Mouse (Mus musculus) hindbrain, embryonic 10.5 days (tissue): ENCODE data around the gene Lipe. TPM values are rescaled to one million over a fixed set of nuclear protein-coding genes. Genes with fewer than 3 reads are reported as not detected.
"Not testable (repeated sequence)": the region's sequence is repeated elsewhere in the genome, so short reads cannot be mapped to it uniquely, and the experiment has no call there.

Experiments
- DNase-seq: peaks from one replicate; pipeline ENCODE4 v3.0.0-alpha.2; 2017; ENCODE audit warnings: low spot score
- H3K27ac ChIP-seq: fragments of 300-500 bp; sonication (generic); 2 replicates; pipeline ENCODE4 v1.5.1; 2016; ENCODE audit warnings: mild to moderate bottlenecking, moderate library complexity
- H3K27me3 ChIP-seq: fragments of 300-500 bp; sonication (generic); 2 replicates; pipeline ENCODE4 v1.6.1; 2016; ENCODE audit warnings: mild to moderate bottlenecking; ENCODE audit not compliant: poor library complexity, insufficient read depth, severe bottlenecking
- H3K36me3 ChIP-seq: fragments of 300-500 bp; sonication (generic); 2 replicates; pipeline ENCODE4 v1.6.1; 2016; ENCODE audit warnings: mild to moderate bottlenecking, moderate library complexity
- H3K4me1 ChIP-seq: fragments of 300-500 bp; sonication (generic); replicated peaks from 2 replicates; pipeline ENCODE4 v1.6.1; 2016; ENCODE audit warnings: mild to moderate bottlenecking
- H3K4me3 ChIP-seq: fragments of 300-500 bp; sonication (generic); 2 replicates; pipeline ENCODE4 v1.5.1; 2016; ENCODE audit warnings: mild to moderate bottlenecking, moderate library complexity
- H3K9me3 ChIP-seq: fragments of 300-500 bp; sonication (generic); 2 replicates; pipeline ENCODE4 v1.6.1; 2016; ENCODE audit warnings: mild to moderate bottlenecking, moderate library complexity
- WGBS: fragments of 180-500 bp; shearing (Covaris S2); methylation state at CpG from one replicate; pipeline ENCODE4 v1.1.7; 2016; 5-methylcytosine and 5-hydroxymethylcytosine counted together
- polyA plus RNA-seq: library from polyadenylated mRNA; unstranded; fragments of >200 nt; fragmentation: Nextera tagmentation; extraction: Ambion mirVana; gene quantifications from 2 replicates; pipeline ENCODE4 v1.2.1, GENCODE M21; 2016

Gene Lipe
- polyA plus RNA-seq, 1 experiment from 2014 or later: 8.6 TPM

DNA sequence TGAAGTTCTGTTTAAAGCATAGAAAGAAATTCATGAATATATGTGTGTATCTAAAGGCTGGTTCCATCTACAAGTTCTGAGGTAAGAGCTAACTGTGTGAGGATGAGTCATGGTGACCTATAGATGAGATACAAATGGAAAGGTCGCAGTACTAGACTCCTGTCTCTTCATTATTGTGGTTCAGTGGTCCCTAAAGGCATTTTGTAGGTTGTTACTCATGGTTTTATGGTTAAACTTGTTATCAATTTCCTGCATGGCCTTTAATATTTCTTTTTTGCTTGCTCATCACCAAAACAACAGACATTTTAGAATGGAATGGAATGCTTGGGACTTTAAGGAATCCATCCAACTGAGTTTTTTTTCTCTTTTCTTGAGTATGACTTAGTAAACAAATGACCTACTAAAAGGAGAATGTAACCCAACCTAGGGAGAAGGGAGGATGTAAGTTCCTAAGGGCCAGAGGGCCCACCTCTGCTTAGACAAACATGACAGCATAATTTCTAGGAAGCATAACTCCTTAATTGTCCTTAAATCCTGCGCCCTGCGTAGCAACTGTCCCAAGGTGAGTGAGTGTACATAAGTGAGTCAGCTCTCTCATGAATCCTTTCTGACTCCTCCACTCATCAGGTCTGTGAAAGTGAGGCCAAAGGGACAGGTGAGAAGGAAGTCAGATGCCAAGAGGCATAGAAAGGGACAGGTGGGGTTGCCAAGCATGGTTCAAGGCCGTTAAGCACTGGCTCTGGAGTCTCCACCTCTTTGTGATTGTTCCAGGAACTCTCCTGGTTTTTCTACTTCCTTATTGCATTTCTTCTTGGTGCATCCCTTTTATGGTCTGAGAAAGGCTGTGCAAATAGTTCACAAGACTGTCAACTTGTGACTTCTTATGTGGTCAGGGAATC, 31.6 kb upstream of the Lipe start:
- Histone ChIP-seq H3K4me1 (peaks cover 22% of the 10 kb centered on the region), H3K4me3 (no peak overlapping the region), H3K27ac (no peak overlapping the region), H3K27me3 (no peaks in the 10 kb centered on the region), H3K9me3 (no peaks in the 10 kb centered on the region), H3K36me3 (no peaks in the 10 kb centered on the region)
- no peak for DNase-seq
- 83% methylated on average over 4 of the region's 4 CpGs for WGBS

GRCm38 (mm10) chr7:25428321-25428720, 29.8 kb upstream of the Lipe start:
- H3K9me3 ChIP-seq: no peaks in the 10 kb centered on the region
- H3K4me1 ChIP-seq: peaks cover 7% of the 10 kb centered on the region
- 90% methylated on average over 3 of the region's 3 CpGs for WGBS
- H3K27ac ChIP-seq: no peak overlapping the region
- H3K36me3 ChIP-seq: no peaks in the 10 kb centered on the region
- no peak overlapping the region for H3K4me3 ChIP-seq
- no peak for DNase-seq
- H3K27me3 ChIP-seq: peaks cover 6% of the 10 kb centered on the region; the same call in 1 of the 2 replicates

DNA sequence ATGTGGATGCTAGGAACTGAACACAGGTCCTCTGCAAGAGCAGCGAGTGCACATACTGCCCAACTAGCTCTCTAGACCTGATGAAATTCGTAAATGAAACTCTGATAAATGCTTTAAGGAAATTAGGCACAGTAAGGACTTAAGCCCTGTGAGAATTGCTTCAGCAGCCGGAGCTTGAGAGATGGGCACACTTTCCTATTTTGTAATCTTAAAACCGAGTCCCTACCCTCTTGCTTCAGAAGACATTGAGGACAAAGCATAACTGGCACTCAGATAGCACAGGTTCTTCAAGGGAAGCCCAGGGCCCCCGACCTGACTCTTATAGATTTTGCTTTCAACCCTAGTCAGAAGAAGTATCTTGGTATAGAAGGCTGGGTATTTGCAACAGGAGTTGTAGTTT, 28.6 kb upstream of the Lipe start:
- 86% methylated on average over 5 of the region's 5 CpGs for WGBS
- H3K27ac ChIP-seq: no peak overlapping the region
- no peaks in the 10 kb centered on the region for H3K9me3 ChIP-seq
- H3K4me3 ChIP-seq: no peak overlapping the region
- peaks cover 18% of the 10 kb centered on the region for H3K27me3 ChIP-seq
- no peak for DNase-seq
- H3K4me1 ChIP-seq: peaks cover 7% of the 10 kb centered on the region; the same call in 1 of the 2 replicates
- no peaks in the 10 kb centered on the region for H3K36me3 ChIP-seq

- peaks cover 26% of the 10 kb centered on the region for H3K27me3 ChIP-seq
- 88% methylated on average over 4 of the region's 4 CpGs for WGBS
- H3K36me3 ChIP-seq, H3K4me3 ChIP-seq, H3K9me3 ChIP-seq, H3K27ac ChIP-seq, H3K4me1 ChIP-seq, DNase-seq: not testable (repeated sequence)
Measured at GRCm38 (mm10) chr7:25426380-25426779, 27.9 kb upstream of the Lipe start.

DNA sequence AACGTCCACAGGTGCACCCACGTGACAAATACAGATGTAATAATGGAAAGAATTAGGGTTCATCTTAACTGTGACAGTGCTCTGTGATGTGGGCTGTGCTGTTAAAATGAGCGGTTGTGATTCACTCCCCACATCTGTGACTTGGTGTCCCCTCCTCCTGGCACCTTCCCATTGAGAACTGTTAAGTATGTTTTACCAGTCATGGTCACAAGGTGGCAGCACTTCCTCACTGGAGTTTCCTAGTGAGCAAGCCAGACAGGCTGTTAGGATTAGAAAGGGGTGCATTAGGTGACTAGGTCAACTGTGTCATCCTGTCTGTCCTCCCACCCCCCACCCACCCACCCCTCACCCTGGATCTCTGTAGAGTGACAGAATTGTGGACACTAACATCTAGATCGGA, 25.9 kb upstream of the Lipe start:
- peak; percentile 80 for DNase-seq
- peaks cover 7% of the 10 kb centered on the region; the same call in 1 of the 2 replicates for H3K4me1 ChIP-seq
- no peaks in the 10 kb centered on the region for H3K36me3 ChIP-seq
- H3K4me3 ChIP-seq: no peak overlapping the region
- H3K27ac ChIP-seq: no peak overlapping the region
- no peaks in the 10 kb centered on the region for H3K9me3 ChIP-seq
- H3K27me3 ChIP-seq: peaks cover 26% of the 10 kb centered on the region
- WGBS: 36% methylated on average over 4 of the region's 4 CpGs

GRCm38 (mm10) chr7:25422286-25422841, 23.9 kb upstream of the Lipe start:
- Histone ChIP-seq H3K36me3 (no peaks in the 10 kb centered on the region), H3K27ac (no peak overlapping the region), H3K4me1 (peaks cover 7% of the 10 kb centered on the region; the same call in 1 of the 2 replicates), H3K4me3 (no peak overlapping the region), H3K27me3 (peaks cover 26% of the 10 kb centered on the region), H3K9me3 (no peaks in the 10 kb centered on the region)
- no peak for DNase-seq
- WGBS: 71% methylated on average over 16 of the region's 16 CpGs

GRCm38 (mm10) chr7:25419943-25420342, 21.4 kb upstream of the Lipe start:
- Histone ChIP-seq H3K9me3 (no peaks in the 10 kb centered on the region), H3K4me3 (no peak overlapping the region), H3K27ac (no peak overlapping the region), H3K4me1 (peaks cover 7% of the 10 kb centered on the region; the same call in 1 of the 2 replicates), H3K27me3 (peaks cover 26% of the 10 kb centered on the region), H3K36me3 (no peaks in the 10 kb centered on the region)
- DNase-seq: no peak
- 93% methylated on average over 4 of the region's 4 CpGs for WGBS

DNA sequence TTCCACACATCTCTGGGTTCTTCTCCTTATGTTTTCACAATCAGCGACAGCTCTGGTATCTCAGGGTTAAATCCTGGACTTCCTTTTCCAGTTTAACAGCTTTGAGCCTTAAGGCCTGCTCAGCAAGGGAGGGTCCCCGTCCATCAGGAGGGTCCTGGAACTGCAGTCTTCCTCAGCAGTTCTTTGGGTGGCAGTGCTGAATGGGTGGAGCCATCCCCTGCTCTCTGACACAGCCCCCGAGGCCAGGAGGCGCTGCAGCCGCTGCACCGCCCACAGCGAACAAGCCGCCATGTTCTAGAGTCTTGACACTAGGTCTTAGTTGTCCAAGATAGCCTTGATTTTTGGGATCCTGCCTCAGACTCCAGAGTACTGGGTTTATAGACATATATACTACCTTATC, 21.0 kb upstream of the Lipe start:
- H3K9me3 ChIP-seq: no peaks in the 10 kb centered on the region
- no peaks in the 10 kb centered on the region for H3K36me3 ChIP-seq
- 82% methylated on average over 8 of the region's 8 CpGs for WGBS
- H3K27me3 ChIP-seq: peaks cover 26% of the 10 kb centered on the region
- peaks cover 7% of the 10 kb centered on the region; the same call in 1 of the 2 replicates for H3K4me1 ChIP-seq
- H3K27ac ChIP-seq: no peak overlapping the region
- DNase-seq: no peak
- H3K4me3 ChIP-seq: no peak overlapping the region

DNA sequence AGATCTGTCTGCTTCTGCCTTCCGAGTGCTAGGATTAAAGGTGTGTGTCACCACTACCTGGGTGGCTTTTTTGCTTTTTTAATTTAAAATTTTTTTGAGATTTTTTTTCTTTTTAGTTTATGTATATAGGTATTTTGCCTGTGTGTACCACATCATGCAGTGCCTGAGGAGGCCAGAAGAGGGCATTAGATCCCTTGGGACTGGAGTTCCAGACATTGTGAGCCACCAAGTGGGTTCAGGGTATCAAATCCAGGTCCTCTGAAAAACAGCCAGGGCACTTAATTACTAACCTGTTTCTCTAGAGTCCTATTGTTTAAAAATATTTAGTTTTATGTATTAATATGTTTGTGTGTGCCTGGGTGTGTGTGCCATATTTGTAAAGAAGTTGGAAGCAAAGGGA, 19.1 kb upstream of the Lipe start:
- 76% methylated on average over 1 of the region's 1 CpGs for WGBS
- Histone ChIP-seq H3K27me3 (peaks cover 13% of the 10 kb centered on the region), H3K27ac (no peak overlapping the region), H3K4me3 (no peak overlapping the region), H3K4me1 (peaks cover 6% of the 10 kb centered on the region), H3K36me3 (no peaks in the 10 kb centered on the region), H3K9me3 (no peaks in the 10 kb centered on the region)
- peak; percentile 30 for DNase-seq

DNA sequence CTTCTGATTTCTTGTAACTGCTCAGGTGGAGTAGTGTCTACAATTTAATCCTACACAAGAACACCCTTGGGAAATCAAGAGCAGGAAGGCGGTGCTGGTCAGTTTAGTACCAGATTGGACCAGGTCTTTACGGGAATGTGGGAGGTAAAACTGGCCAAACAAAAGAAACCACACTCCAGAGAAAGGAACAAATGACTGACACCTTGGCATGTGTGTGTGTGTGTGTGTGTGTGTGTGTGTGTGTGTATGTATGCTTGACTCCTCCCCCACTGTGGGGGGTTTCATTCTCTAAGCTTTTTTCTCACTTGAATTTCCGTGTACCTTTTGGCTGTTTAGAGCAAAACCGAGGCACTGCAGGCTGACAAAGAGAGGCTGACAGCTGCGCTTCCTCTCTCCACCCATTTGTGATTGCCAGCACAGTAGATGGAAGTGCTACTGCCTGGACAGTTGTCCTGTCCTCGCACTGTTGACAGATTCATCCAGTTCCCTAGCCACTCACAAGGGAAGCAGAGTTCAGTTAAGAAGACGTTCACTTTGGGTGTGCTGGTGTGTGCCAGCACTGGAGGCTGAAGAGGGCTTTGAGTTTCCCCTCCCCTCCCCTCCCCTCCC, 14.4 kb upstream of the Lipe start, which contains the start of gene Cxcl17:
TSS of gene Cxcl17 (minus strand) at position 54 of the 609 bp plus-strand sequence.
- no peak for DNase-seq
- no peak within 1 kb of the TSS for H3K4me3 ChIP-seq
- H3K27me3 ChIP-seq: no peaks in the 10 kb centered on the region
- no peaks in the 10 kb centered on the region for H3K9me3 ChIP-seq
- 45% methylated on average over 7 of the region's 7 CpGs for WGBS
- peaks cover 3% of the 10 kb centered on the region for H3K4me1 ChIP-seq
- no peak within 1 kb of the TSS for H3K27ac ChIP-seq
- no peaks in the 10 kb centered on the region for H3K36me3 ChIP-seq

DNA sequence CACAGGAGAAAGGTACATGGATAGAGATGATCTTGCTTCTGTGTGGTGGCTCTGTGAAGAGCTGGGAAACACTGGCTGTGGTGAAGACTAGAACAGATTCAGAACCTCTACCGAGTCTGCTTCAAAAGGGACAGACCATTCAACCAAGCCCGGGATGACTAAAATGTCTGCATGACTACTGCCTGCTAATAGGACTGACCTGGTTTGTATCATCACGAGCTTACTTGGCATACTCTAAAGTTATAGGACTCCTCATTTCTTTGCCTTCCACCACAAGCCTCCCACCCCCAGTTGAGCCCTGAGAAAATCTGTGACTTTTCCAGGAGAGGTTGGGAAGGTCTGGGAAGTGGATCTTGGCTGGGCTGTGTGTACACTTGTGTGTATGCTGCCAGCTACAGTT, 13.4 kb upstream of the Lipe start:
- 88% methylated on average over 3 of the region's 3 CpGs for WGBS
- no peak overlapping the region for H3K27ac ChIP-seq
- no peaks in the 10 kb centered on the region for H3K27me3 ChIP-seq
- no peak overlapping the region for H3K4me3 ChIP-seq
- no peaks in the 10 kb centered on the region for H3K9me3 ChIP-seq
- H3K36me3 ChIP-seq: no peaks in the 10 kb centered on the region
- peaks cover 3% of the 10 kb centered on the region for H3K4me1 ChIP-seq
- DNase-seq: no peak

- H3K9me3 ChIP-seq: no peaks in the 10 kb centered on the region
- H3K4me1 ChIP-seq: peaks cover 3% of the 10 kb centered on the region
- no peaks in the 10 kb centered on the region for H3K36me3 ChIP-seq
- H3K4me3 ChIP-seq: no peak overlapping the region
- H3K27ac ChIP-seq: no peak overlapping the region
- H3K27me3 ChIP-seq: no peaks in the 10 kb centered on the region
- DNase-seq: no peak
- WGBS: 88% methylated on average over 1 of the region's 1 CpGs
Measured at GRCm38 (mm10) chr7:25410969-25411615, 12.6 kb upstream of the Lipe start.
